Mouse (Mus musculus): Measurements from ENCODE around the gene Lrrfip1.

- TF ChIP-seq CTCF (IDR thresholded peaks at IDR 0.05; ENCODE audit: extremely low read depth, insufficient read depth, insufficient read length, insufficient replicate concordance) (no peak), POLR2A (IDR thresholded peaks at IDR 0.05; ENCODE audit: low read depth, low read length) (no peak)
These were observed 9.7 kb downstream of the Lrrfip1 start for GRCm38 (mm10) chr1:91008147-91008682.

Measured in spleen, adult 2 months (tissue).